Mouse (Mus musculus): ENCODE data around the gene 2310046K23Rik. TPM values are rescaled to one million over a fixed set of nuclear protein-coding genes. Genes with fewer than 3 reads are reported as not detected.
A peak's percentile ranks its signal among the peaks of the same experiment; 100 is the strongest.
"Not testable (repeated sequence)": the region's sequence is repeated elsewhere in the genome, so short reads cannot be mapped to it uniquely, and the experiment has no call there.

2310046K23Rik gene
- polyA plus RNA-seq, 1 experiment from 2014 or later, result not detected

DNA sequence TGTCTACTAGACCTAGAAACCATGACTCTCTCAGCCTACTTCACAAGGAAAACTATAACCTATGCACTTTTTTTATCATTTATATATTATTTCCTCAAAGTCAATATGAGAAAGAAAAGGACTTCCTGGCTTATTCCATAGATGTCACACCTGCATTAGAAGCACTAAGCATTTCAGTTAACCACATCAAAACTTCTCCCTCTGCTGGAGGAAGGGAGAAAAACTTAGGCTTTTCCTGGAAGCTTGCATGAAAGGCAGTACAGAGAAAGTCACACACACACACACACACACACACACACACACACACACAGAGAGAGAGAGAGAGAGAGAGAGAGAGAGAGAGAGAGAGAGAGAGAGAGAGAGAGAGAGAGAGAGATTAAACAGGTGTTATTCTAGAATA, 22.0 kb downstream of the 2310046K23Rik start:
- H3K4me2 ChIP-seq (replicated peaks; ENCODE audit: low read depth, low read length), result no peak overlapping the region
- no peak overlapping the region for H3K9ac ChIP-seq (ENCODE audit: low read depth, low read length)
- H3K4me3 ChIP-seq (ENCODE audit: low read depth, low read length), result no peak overlapping the region
- H3K4me1 ChIP-seq (replicated peaks; ENCODE audit: control insufficient read depth, insufficient read depth, low read length), result no peaks in the 10 kb centered on the region
- no peaks in the 10 kb centered on the region for H3K9me3 ChIP-seq (ENCODE audit: control insufficient read depth, low read length)
- H3K27ac ChIP-seq (ENCODE audit: low read depth, low read length), result no peak overlapping the region
- no peaks in the 10 kb centered on the region for H3K27me3 ChIP-seq (ENCODE audit: control insufficient read depth, insufficient read depth, low read length)
- H3K36me3 ChIP-seq (ENCODE audit: control insufficient read depth, insufficient read depth, low read length), result no peaks in the 10 kb centered on the region
- DNase-seq (ENCODE audit: low spot score) (no peak), ATAC-seq (ENCODE audit: low FRiP score) (no peak)

- Histone ChIP-seq H3K9me3 (ENCODE audit: control insufficient read depth, low read length) (no peaks in the 10 kb centered on the region), H3K4me1 (replicated peaks; ENCODE audit: control insufficient read depth, insufficient read depth, low read length) (no peaks in the 10 kb centered on the region), H3K36me3 (ENCODE audit: control insufficient read depth, insufficient read depth, low read length) (no peaks in the 10 kb centered on the region), H3K27me3 (ENCODE audit: control insufficient read depth, insufficient read depth, low read length) (no peaks in the 10 kb centered on the region), H3K9ac (ENCODE audit: low read depth, low read length) (no peak overlapping the region), H3K27ac (ENCODE audit: low read depth, low read length) (no peak overlapping the region), H3K4me3 (ENCODE audit: low read depth, low read length) (no peak overlapping the region), H3K4me2 (replicated peaks; ENCODE audit: low read depth, low read length) (no peak overlapping the region)
- ATAC-seq (ENCODE audit: low FRiP score) (no peak), DNase-seq (ENCODE audit: low spot score) (peak; percentile 10)
These were observed 23.5 kb downstream of the 2310046K23Rik start for GRCm38 (mm10) chr3:92510786-92511185.

DNA sequence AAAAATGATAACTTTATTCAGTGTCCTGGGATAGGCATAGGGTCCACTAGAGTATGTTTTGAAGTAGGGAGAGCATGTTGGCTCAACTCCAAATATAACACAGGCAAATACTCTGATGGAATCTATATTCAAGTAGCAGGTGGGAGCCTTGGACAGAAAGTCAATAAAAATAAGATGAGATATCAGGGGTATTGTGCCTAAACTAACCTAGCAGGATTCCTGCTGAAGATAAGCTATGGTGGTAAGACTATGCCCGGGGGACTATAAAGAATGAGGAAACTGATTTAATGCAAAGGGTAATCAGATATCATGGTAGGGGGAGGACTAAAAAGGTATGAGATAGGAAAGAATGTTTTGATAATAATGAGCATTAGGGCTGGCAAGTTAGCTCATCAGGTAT, 26.1 kb downstream of the 2310046K23Rik start:
- H3K4me1 ChIP-seq (replicated peaks; ENCODE audit: control insufficient read depth, insufficient read depth, low read length), result no peaks in the 10 kb centered on the region
- no peaks in the 10 kb centered on the region for H3K9me3 ChIP-seq (ENCODE audit: control insufficient read depth, low read length)
- H3K4me3 ChIP-seq (ENCODE audit: low read depth, low read length), result no peak overlapping the region
- ATAC-seq (ENCODE audit: low FRiP score), result no peak
- no peak for DNase-seq (ENCODE audit: low spot score)
- 89% methylated on average over 1 of the region's 1 CpGs for WGBS
- H3K4me2 ChIP-seq (replicated peaks; ENCODE audit: low read depth, low read length), result no peak overlapping the region
- no peak overlapping the region for H3K9ac ChIP-seq (ENCODE audit: low read depth, low read length)
- H3K36me3 ChIP-seq (ENCODE audit: control insufficient read depth, insufficient read depth, low read length), result no peaks in the 10 kb centered on the region
- H3K27ac ChIP-seq (ENCODE audit: low read depth, low read length), result no peak overlapping the region
- H3K27me3 ChIP-seq (ENCODE audit: control insufficient read depth, insufficient read depth, low read length), result no peaks in the 10 kb centered on the region

DNA sequence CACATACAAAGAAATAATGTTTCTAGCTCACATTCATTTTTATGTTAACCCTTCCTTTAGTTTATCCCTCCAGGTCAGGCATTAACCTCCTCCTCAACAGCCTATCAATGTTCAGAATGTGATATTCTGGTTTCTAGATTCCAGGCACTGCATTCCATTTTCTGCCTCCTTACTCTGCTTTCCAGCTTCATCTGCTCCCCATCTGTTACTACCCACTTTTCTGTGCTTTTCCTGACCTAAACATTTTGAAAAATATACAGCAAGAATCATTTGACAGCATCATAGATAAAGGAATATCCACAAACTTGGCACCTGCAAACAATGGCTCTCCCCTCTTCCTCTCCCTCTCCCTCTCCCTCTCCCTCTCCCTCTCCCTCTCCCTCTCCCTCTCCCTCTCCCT, 30.8 kb downstream of the 2310046K23Rik start:
- Histone ChIP-seq H3K9ac (ENCODE audit: low read depth, low read length) (no peak overlapping the region), H3K4me1 (replicated peaks; ENCODE audit: control insufficient read depth, insufficient read depth, low read length) (no peaks in the 10 kb centered on the region), H3K27ac (ENCODE audit: low read depth, low read length) (no peak overlapping the region), H3K36me3 (ENCODE audit: control insufficient read depth, insufficient read depth, low read length) (no peaks in the 10 kb centered on the region), H3K9me3 (ENCODE audit: control insufficient read depth, low read length) (no peaks in the 10 kb centered on the region), H3K4me3 (ENCODE audit: low read depth, low read length) (no peak overlapping the region), H3K27me3 (ENCODE audit: control insufficient read depth, insufficient read depth, low read length) (no peaks in the 10 kb centered on the region), H3K4me2 (replicated peaks; ENCODE audit: low read depth, low read length) (no peak overlapping the region)
- no peak for ATAC-seq (ENCODE audit: low FRiP score)
- DNase-seq (ENCODE audit: low spot score), result no peak

DNA sequence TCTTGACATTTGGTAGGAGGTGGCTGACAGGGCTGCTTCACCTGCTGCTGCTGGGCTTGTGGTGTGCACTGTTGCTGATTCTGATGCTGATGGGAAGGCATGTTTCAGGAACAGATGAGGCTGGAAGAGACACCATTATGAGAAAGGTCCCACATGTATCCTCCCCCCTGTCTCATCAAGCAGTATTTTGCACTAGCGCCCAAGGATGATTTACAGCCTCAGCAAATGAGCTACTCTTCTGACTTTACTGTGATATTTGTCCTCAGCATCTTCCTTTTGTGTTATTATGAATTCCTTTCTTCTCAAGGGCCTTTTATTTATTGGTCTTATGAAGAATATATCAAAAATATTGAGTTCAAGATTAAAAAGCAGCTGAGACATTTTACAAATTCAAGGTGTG, 33.9 kb downstream of the 2310046K23Rik start, which contains the start of gene Sprr4:
Sprr4 (minus strand) TSS at position 101 of the 400 bp plus-strand sequence.
- DNase-seq (ENCODE audit: low spot score) (no peak), ATAC-seq (ENCODE audit: low FRiP score) (no peak)
- 79% methylated on average over 1 of the region's 1 CpGs for WGBS
- Histone ChIP-seq H3K36me3 (ENCODE audit: control insufficient read depth, insufficient read depth, low read length) (no peaks in the 10 kb centered on the region), H3K4me1 (replicated peaks; ENCODE audit: control insufficient read depth, insufficient read depth, low read length) (no peaks in the 10 kb centered on the region), H3K4me3 (ENCODE audit: low read depth, low read length) (no peak within 1 kb of the TSS), H3K27ac (ENCODE audit: low read depth, low read length) (no peak within 1 kb of the TSS), H3K4me2 (replicated peaks; ENCODE audit: low read depth, low read length) (no peak within 1 kb of the TSS), H3K27me3 (ENCODE audit: control insufficient read depth, insufficient read depth, low read length) (no peaks in the 10 kb centered on the region), H3K9ac (ENCODE audit: low read depth, low read length) (no peak within 1 kb of the TSS), H3K9me3 (ENCODE audit: control insufficient read depth, low read length) (no peaks in the 10 kb centered on the region)

- not testable (repeated sequence) for H3K4me2 ChIP-seq (replicated peaks; ENCODE audit: low read depth, low read length); DNase-seq (ENCODE audit: low spot score); H3K36me3 ChIP-seq (ENCODE audit: control insufficient read depth, insufficient read depth, low read length); H3K9ac ChIP-seq (ENCODE audit: low read depth, low read length); H3K4me3 ChIP-seq (ENCODE audit: low read depth, low read length); H3K4me1 ChIP-seq (replicated peaks; ENCODE audit: control insufficient read depth, insufficient read depth, low read length); H3K27me3 ChIP-seq (ENCODE audit: control insufficient read depth, insufficient read depth, low read length); H3K9me3 ChIP-seq (ENCODE audit: control insufficient read depth, low read length); H3K27ac ChIP-seq (ENCODE audit: low read depth, low read length); ATAC-seq (ENCODE audit: low FRiP score)
These were observed 44.0 kb downstream of the 2310046K23Rik start for GRCm38 (mm10) chr3:92490262-92490661.

GRCm38 (mm10) chr3:92486307-92486706, 48.0 kb downstream of the 2310046K23Rik start:
- Histone ChIP-seq H3K36me3 (ENCODE audit: control insufficient read depth, insufficient read depth, low read length) (no peaks in the 10 kb centered on the region), H3K9ac (ENCODE audit: low read depth, low read length) (no peak overlapping the region), H3K27me3 (ENCODE audit: control insufficient read depth, insufficient read depth, low read length) (no peaks in the 10 kb centered on the region), H3K4me3 (ENCODE audit: low read depth, low read length) (no peak overlapping the region), H3K4me2 (replicated peaks; ENCODE audit: low read depth, low read length) (no peak overlapping the region), H3K9me3 (ENCODE audit: control insufficient read depth, low read length) (no peaks in the 10 kb centered on the region), H3K27ac (ENCODE audit: low read depth, low read length) (no peak overlapping the region), H3K4me1 (replicated peaks; ENCODE audit: control insufficient read depth, insufficient read depth, low read length) (no peaks in the 10 kb centered on the region)
- no peak for DNase-seq (ENCODE audit: low spot score)
- 48% methylated on average over 1 of the region's 1 CpGs for WGBS
- ATAC-seq (ENCODE audit: low FRiP score), result no peak

GRCm38 (mm10) chr3:92485863-92486262, 48.4 kb downstream of the 2310046K23Rik start, which contains the start of gene Sprr1a:
TSS of gene Sprr1a (minus strand) at chr3:92485895.
- ATAC-seq (ENCODE audit: low FRiP score), result no peak
- Histone ChIP-seq H3K27ac (ENCODE audit: low read depth, low read length) (no peak within 1 kb of the TSS), H3K27me3 (ENCODE audit: control insufficient read depth, insufficient read depth, low read length) (no peaks in the 10 kb centered on the region)

More at GRCm38 (mm10) chr3:92485863-92486262, 48.4 kb downstream of the 2310046K23Rik start, which contains the start of gene Sprr1a:
- Histone ChIP-seq H3K36me3 (ENCODE audit: control insufficient read depth, insufficient read depth, low read length) (no peaks in the 10 kb centered on the region), H3K4me2 (replicated peaks; ENCODE audit: low read depth, low read length) (no peak within 1 kb of the TSS), H3K4me3 (ENCODE audit: low read depth, low read length) (no peak within 1 kb of the TSS), H3K9me3 (ENCODE audit: control insufficient read depth, low read length) (no peaks in the 10 kb centered on the region), H3K9ac (ENCODE audit: low read depth, low read length) (no peak within 1 kb of the TSS), H3K4me1 (replicated peaks; ENCODE audit: control insufficient read depth, insufficient read depth, low read length) (no peaks in the 10 kb centered on the region)
- DNase-seq (ENCODE audit: low spot score), result no peak

All from hindbrain, embryonic 11.5 days (tissue).